Mouse (Mus musculus): ENCODE results near the gene Dnah12.

Gene Dnah12

DNA sequence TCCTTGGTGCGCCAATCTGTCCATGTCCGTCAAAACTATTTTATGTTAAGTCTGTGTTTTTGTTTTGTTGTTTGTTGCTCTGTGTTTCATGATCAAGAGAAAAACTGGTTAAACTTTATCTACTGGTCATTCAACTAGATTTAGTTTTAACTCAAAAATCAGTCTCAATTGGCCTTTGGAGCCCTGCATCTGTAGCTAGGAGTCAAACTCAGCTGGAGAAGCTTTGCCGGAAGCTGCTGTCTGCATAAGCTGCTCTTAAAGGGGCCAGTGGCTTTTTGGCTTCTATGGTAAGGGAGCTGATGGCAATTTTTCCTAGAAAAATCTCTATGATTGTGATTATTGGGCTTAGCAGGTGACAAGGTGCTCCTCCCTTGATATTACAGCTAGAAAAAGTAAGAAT is 241.8 kb downstream of the Dnah12 start:
- in situ Hi-C loops (cut with MboI; ENCODE audit: low pct_unique_long_range_greater_than_20kb in 1 of 2, low sequenced_read_pairs in 2 of 2, unreplicated experiment in 1 of 2): no loop called here

GRCm38 (mm10) chr14:26935558-26935957 is 242.5 kb downstream of the Dnah12 start:
- in situ Hi-C loops (cut with MboI; ENCODE audit: low pct_unique_long_range_greater_than_20kb in 1 of 2, low sequenced_read_pairs in 2 of 2, unreplicated experiment in 1 of 2): no loop called here
